Mouse (Mus musculus): Measurements from ENCODE around the gene Txnrd3.

Gene Txnrd3

GRCm38 (mm10) chr6:89643798-89644270 is at the start of gene Txnrd3:
TSS of gene Txnrd3 (plus strand) at chr6:89643988.
- DNase-seq (ENCODE audit: low read depth, low spot score), result peak; percentile 74

- peak; percentile 84 for DNase-seq (ENCODE audit: low read depth, low spot score)
These were observed 48.6 kb upstream of the Txnrd3 start, which contains the start of gene Chchd6 for GRCm38 (mm10) chr6:89595018-89595776. TSS of gene Chchd6 (minus strand) at chr6:89595652.

- no peak for DNase-seq (ENCODE audit: low read depth, low spot score)
These were observed 48.0 kb upstream of the Txnrd3 start for GRCm38 (mm10) chr6:89595777-89596146.

GRCm38 (mm10) chr6:89596510-89596909 is 47.3 kb upstream of the Txnrd3 start:
- no peak for DNase-seq (ENCODE audit: low read depth, low spot score)

- DNase-seq (ENCODE audit: low read depth, low spot score), result no peak
These were observed 37.7 kb upstream of the Txnrd3 start for GRCm38 (mm10) chr6:89606096-89606495.

GRCm38 (mm10) chr6:89607999-89608398 is 35.8 kb upstream of the Txnrd3 start:
- DNase-seq (ENCODE audit: low read depth, low spot score), result no peak

- DNase-seq (ENCODE audit: low read depth, low spot score), result no peak
These were observed 30.3 kb upstream of the Txnrd3 start for GRCm38 (mm10) chr6:89613336-89614106.

GRCm38 (mm10) chr6:89614107-89614471 is 29.7 kb upstream of the Txnrd3 start:
- no peak for DNase-seq (ENCODE audit: low read depth, low spot score)

- DNase-seq (ENCODE audit: low read depth, low spot score), result no peak
These were observed 29.0 kb upstream of the Txnrd3 start for GRCm38 (mm10) chr6:89614596-89615372.

- DNase-seq (ENCODE audit: low read depth, low spot score), result no peak
These were observed 28.4 kb upstream of the Txnrd3 start for GRCm38 (mm10) chr6:89615373-89615755.

GRCm38 (mm10) chr6:89622647-89623046 is 21.1 kb upstream of the Txnrd3 start:
- no peak for DNase-seq (ENCODE audit: low read depth, low spot score)

GRCm38 (mm10) chr6:89628045-89628785 is 15.6 kb upstream of the Txnrd3 start:
- no peak for DNase-seq (ENCODE audit: low read depth, low spot score)

- peak; percentile 75 for DNase-seq (ENCODE audit: low read depth, low spot score)
These were observed 11.8 kb upstream of the Txnrd3 start for GRCm38 (mm10) chr6:89631809-89632562.

- no peak for DNase-seq (ENCODE audit: low read depth, low spot score)
These were observed 10.7 kb upstream of the Txnrd3 start for GRCm38 (mm10) chr6:89633115-89633514.

GRCm38 (mm10) chr6:89634400-89634799 is 9.4 kb upstream of the Txnrd3 start:
- no peak for DNase-seq (ENCODE audit: low read depth, low spot score)

GRCm38 (mm10) chr6:89637977-89638376 is 5.8 kb upstream of the Txnrd3 start:
- DNase-seq (ENCODE audit: low read depth, low spot score), result no peak

- no peak for DNase-seq (ENCODE audit: low read depth, low spot score)
These were observed 4.8 kb upstream of the Txnrd3 start for GRCm38 (mm10) chr6:89639025-89639424.

GRCm38 (mm10) chr6:89644271-89645075 is 685 bp downstream of the Txnrd3 start:
- DNase-seq (ENCODE audit: low read depth, low spot score), result peak; percentile 86

GRCm38 (mm10) chr6:89649897-89650296 is 6.1 kb downstream of the Txnrd3 start:
- no peak for DNase-seq (ENCODE audit: low read depth, low spot score)

GRCm38 (mm10) chr6:89651770-89652169 is 8.0 kb downstream of the Txnrd3 start:
- no peak for DNase-seq (ENCODE audit: low read depth, low spot score)

All from embryo, embryonic 11.5 days (tissue).